Mouse (Mus musculus) bone marrow, adult 2 months (tissue): ENCODE results near the gene Map1s.

Source experiments
- CTCF ChIP-seq: fragments of 200-500 bp; IDR thresholded peaks from 2 replicates; pipeline ENCODE4 v1.5.1; 2011; ENCODE audit warnings: low read length, control low read depth; ENCODE audit not compliant: control insufficient read depth, insufficient read depth
- POLR2A ChIP-seq: fragments of 200-500 bp; IDR thresholded peaks from 2 replicates; pipeline ENCODE4 v1.6.1; 2011; ENCODE audit warnings: low read depth, mild to moderate bottlenecking, control low read depth, low read length, borderline replicate concordance; ENCODE audit not compliant: control insufficient read depth

DNA sequence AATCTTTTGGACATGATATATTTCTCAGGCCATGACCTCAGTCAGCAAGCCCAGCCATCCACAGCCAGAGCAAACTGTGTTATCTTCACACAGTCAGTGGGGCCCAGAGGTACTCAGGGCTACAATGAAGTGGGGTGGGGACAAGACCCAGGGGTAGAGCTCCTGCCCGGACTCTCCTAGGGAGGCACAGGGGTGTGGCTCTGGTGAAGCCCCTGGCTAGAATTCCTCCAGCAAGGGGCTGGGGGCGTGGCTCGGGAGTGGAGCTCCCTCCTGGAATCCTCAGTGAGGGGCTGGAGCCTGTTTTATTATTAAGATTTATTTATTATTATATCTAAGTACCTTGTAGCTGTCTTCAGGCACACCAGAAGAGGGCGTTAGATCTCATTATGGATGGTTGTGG lies 29.4 kb upstream of the Map1s start:
- TF ChIP-seq CTCF (no peak), POLR2A (no peak)
